Mouse (Mus musculus) cerebellum, adult 2 months (tissue): ENCODE measurements at regions not wholly inside any gene's neighbourhood (a gene's known extent, or its start where the extent isn't known, plus 50 kb on each side); places are given as distances from the start of the nearest gene placed in this dataset.

ENCODE experiments used
- DNase-seq, 2 experiments: peaks; one replicate each; pipeline ENCODE4 v3.0.0; 2021
- H3K27ac ChIP-seq: fragments of 200-500 bp; 2 replicates; pipeline ENCODE4 v1.5.1; 2012; ENCODE audit warnings: low read length, control low read depth, inconsistent platforms; ENCODE audit not compliant: insufficient read depth
- H3K27me3 ChIP-seq: fragments of 200-500 bp; 2 replicates; pipeline ENCODE4 v1.6.1; 2012; ENCODE audit warnings: inconsistent platforms, mild to moderate bottlenecking, low read length, moderate library complexity; ENCODE audit not compliant: control insufficient read depth, insufficient read depth
- H3K4me1 ChIP-seq: fragments of 200-500 bp; 2 replicates; pipeline ENCODE4 v1.6.1; 2011; ENCODE audit warnings: low read length; ENCODE audit not compliant: control insufficient read depth, insufficient read depth
- H3K4me3 ChIP-seq: fragments of 200-500 bp; replicated peaks from 2 replicates; pipeline ENCODE3; 2011; ENCODE audit warnings: mild to moderate bottlenecking, low read depth, low read length, control low read depth; ENCODE audit not compliant: insufficient read depth
- CTCF ChIP-seq: fragments of 200-500 bp; IDR thresholded peaks from 2 replicates; pipeline ENCODE4 v1.5.1; 2011; ENCODE audit warnings: low read depth, mild to moderate bottlenecking, control low read depth, low read length, moderate library complexity, borderline replicate concordance; ENCODE audit not compliant: insufficient read depth
- POLR2A ChIP-seq: fragments of 200-500 bp; IDR thresholded peaks from 2 replicates; pipeline ENCODE4 v1.6.1; 2011; ENCODE audit warnings: low read length, control low read depth, borderline replicate concordance; ENCODE audit not compliant: insufficient read depth
- WGBS: fragments of 180-500 bp; shearing (Covaris S2); methylation state at CpG from one replicate; pipeline ENCODE4 v1.1.7; 2018; 5-methylcytosine and 5-hydroxymethylcytosine counted together

GRCm38 (mm10) chr10:8980568-8980967 is 94.7 kb upstream of the Sash1 start:
- no peak for DNase-seq
- Histone ChIP-seq H3K27ac (no peak overlapping the region), H3K4me1 (no peaks in the 10 kb centered on the region), H3K27me3 (no peaks in the 10 kb centered on the region), H3K4me3 (no peak overlapping the region)
- TF ChIP-seq POLR2A (no peak), CTCF (no peak)
- 92% methylated on average over 1 of the region's 1 CpGs for WGBS

GRCm38 (mm10) chr10:8978595-8978994 is 92.7 kb upstream of the Sash1 start:
- Histone ChIP-seq H3K4me1 (no peaks in the 10 kb centered on the region), H3K27ac (no peak overlapping the region), H3K4me3 (no peak overlapping the region), H3K27me3 (no peaks in the 10 kb centered on the region)
- TF ChIP-seq POLR2A = no peak
- no peak for TF ChIP-seq CTCF
- 82% methylated on average over 3 of the region's 3 CpGs for WGBS
- DNase-seq = no peak

- H3K4me3 ChIP-seq = no peak overlapping the region
- H3K27me3 ChIP-seq = no peaks in the 10 kb centered on the region
- DNase-seq = no peak
- 67% methylated on average over 1 of the region's 1 CpGs for WGBS
- no peaks in the 10 kb centered on the region for H3K4me1 ChIP-seq
- TF ChIP-seq POLR2A = no peak
- TF ChIP-seq CTCF = no peak
- H3K27ac ChIP-seq = no peak overlapping the region
Measured at GRCm38 (mm10) chr10:8973934-8974333, 88.1 kb upstream of the Sash1 start.

GRCm38 (mm10) chr10:8972789-8973551 is 87.1 kb upstream of the Sash1 start:
- Histone ChIP-seq H3K4me1 (no peaks in the 10 kb centered on the region), H3K27ac (no peak overlapping the region), H3K27me3 (no peaks in the 10 kb centered on the region), H3K4me3 (no peak overlapping the region)
- DNase-seq = no peak
- WGBS = 41% methylated on average over 8 of the region's 8 CpGs
- TF ChIP-seq POLR2A (no peak), CTCF (no peak)

GRCm38 (mm10) chr10:8970807-8971206 is 84.9 kb upstream of the Sash1 start:
- H3K4me3 ChIP-seq = no peak overlapping the region
- no peaks in the 10 kb centered on the region for H3K27me3 ChIP-seq
- 91% methylated on average over 3 of the region's 3 CpGs for WGBS
- no peak overlapping the region for H3K27ac ChIP-seq
- TF ChIP-seq POLR2A (no peak), CTCF (no peak)
- H3K4me1 ChIP-seq = no peaks in the 10 kb centered on the region
- no peak for DNase-seq

- no peaks in the 10 kb centered on the region for H3K4me1 ChIP-seq
- no peak for DNase-seq
- no peak for TF ChIP-seq CTCF
- no peak for TF ChIP-seq POLR2A
- no peak overlapping the region for H3K4me3 ChIP-seq
- H3K27me3 ChIP-seq = no peaks in the 10 kb centered on the region
- no peak overlapping the region for H3K27ac ChIP-seq
Measured at GRCm38 (mm10) chr10:8969586-8969985, 83.7 kb upstream of the Sash1 start.

- no peaks in the 10 kb centered on the region for H3K4me1 ChIP-seq
- WGBS = 60% methylated on average over 5 of the region's 5 CpGs
- TF ChIP-seq POLR2A (no peak), CTCF (no peak)
- DNase-seq = no peak
- no peaks in the 10 kb centered on the region for H3K27me3 ChIP-seq
- no peak overlapping the region for H3K4me3 ChIP-seq
- no peak overlapping the region for H3K27ac ChIP-seq
Measured at GRCm38 (mm10) chr10:8969016-8969415, 83.1 kb upstream of the Sash1 start.

GRCm38 (mm10) chr10:8968276-8968923 is 82.5 kb upstream of the Sash1 start:
- Histone ChIP-seq H3K4me3 (no peak overlapping the region), H3K27me3 (no peaks in the 10 kb centered on the region), H3K4me1 (no peaks in the 10 kb centered on the region), H3K27ac (no peak overlapping the region)
- WGBS = 50% methylated on average over 8 of the region's 8 CpGs
- no peak for TF ChIP-seq CTCF
- no peak for TF ChIP-seq POLR2A
- DNase-seq = no peak
